Mouse (Mus musculus) forebrain, postnatal 0 days (tissue): ENCODE results near the gene Polr2f. TPM values are rescaled to one million over a fixed set of nuclear protein-coding genes. Genes with fewer than 3 reads are reported as not detected.

Experiments used
- ATAC-seq: fragments of 200-750 bp; cut with Nextera tagmentation; 2 replicates; pipeline ENCODE4 v1.8.0; 2017; ENCODE audit warnings: mild to moderate bottlenecking, moderate library complexity
- DNase-seq: peaks from one replicate; pipeline ENCODE4 v3.0.0-alpha.2; 2015
- H3K27ac ChIP-seq: fragments of 300-500 bp; sonication (generic); 2 replicates; pipeline ENCODE4 v1.5.1; 2014; ENCODE audit warnings: low read depth, mild to moderate bottlenecking, antibody characterized with exemption, low read length, moderate library complexity, mixed read lengths
- H3K27me3 ChIP-seq: fragments of 300-500 bp; sonication (generic); 2 replicates; pipeline ENCODE4 v1.6.1; 2014; ENCODE audit warnings: mild to moderate bottlenecking, low read length, mixed read lengths; ENCODE audit not compliant: insufficient read depth
- H3K36me3 ChIP-seq: fragments of 300-500 bp; sonication (generic); 2 replicates; pipeline ENCODE4 v1.6.1; 2014; ENCODE audit warnings: mild to moderate bottlenecking, moderate library complexity; ENCODE audit not compliant: insufficient read depth
- H3K4me1 ChIP-seq: fragments of 300-500 bp; sonication (generic); 2 replicates; pipeline ENCODE4 v1.6.1; 2014; ENCODE audit warnings: antibody characterized with exemption; ENCODE audit not compliant: insufficient read depth
- H3K4me2 ChIP-seq: fragments of 300-500 bp; sonication (generic); 2 replicates; pipeline ENCODE4 v1.6.1; 2014; ENCODE audit warnings: low read depth, mild to moderate bottlenecking, moderate library complexity
- H3K4me3 ChIP-seq: fragments of 300-500 bp; sonication (generic); 2 replicates; pipeline ENCODE4 v1.5.1; 2014; ENCODE audit warnings: low read depth, low read length, mixed read lengths
- H3K9ac ChIP-seq: fragments of 300-500 bp; sonication (generic); 2 replicates; pipeline ENCODE4 v1.6.1; 2014; ENCODE audit warnings: mild to moderate bottlenecking
- H3K9me3 ChIP-seq: fragments of 300-500 bp; sonication (generic); 2 replicates; pipeline ENCODE4 v1.6.1; 2016; ENCODE audit warnings: low read length
- CTCF ChIP-seq: sonication (generic); IDR thresholded peaks from 2 replicates; pipeline ENCODE4 v1.5.1; 2016; ENCODE audit warnings: antibody characterized with exemption, control low read depth, low read depth
- WGBS: fragments of 180-500 bp; shearing (Covaris S2); extraction: QIAGEN DNeasy Blood & Tissue Kit; methylation state at CpG from one replicate; pipeline ENCODE4 v1.1.7; 2014; 5-methylcytosine and 5-hydroxymethylcytosine counted together
- polyA plus RNA-seq: library from polyadenylated mRNA; unstranded; fragments of >200 nt; fragmentation: Nextera tagmentation; extraction: Ambion mirVana; gene quantifications from 2 replicates; pipeline ENCODE4 v1.2.1, GENCODE M21; 2015
- total RNA-seq: library from RNA; depleted of rRNA; stranded (reverse); fragments of >200 nt; gene quantifications from 2 replicates; pipeline ENCODE4 v1.2.3, GENCODE M21; 2014

The Polr2f gene
- total and polyA plus RNA-seq, 2 experiments from 2014 or later: 48.6 to 362 TPM

DNA sequence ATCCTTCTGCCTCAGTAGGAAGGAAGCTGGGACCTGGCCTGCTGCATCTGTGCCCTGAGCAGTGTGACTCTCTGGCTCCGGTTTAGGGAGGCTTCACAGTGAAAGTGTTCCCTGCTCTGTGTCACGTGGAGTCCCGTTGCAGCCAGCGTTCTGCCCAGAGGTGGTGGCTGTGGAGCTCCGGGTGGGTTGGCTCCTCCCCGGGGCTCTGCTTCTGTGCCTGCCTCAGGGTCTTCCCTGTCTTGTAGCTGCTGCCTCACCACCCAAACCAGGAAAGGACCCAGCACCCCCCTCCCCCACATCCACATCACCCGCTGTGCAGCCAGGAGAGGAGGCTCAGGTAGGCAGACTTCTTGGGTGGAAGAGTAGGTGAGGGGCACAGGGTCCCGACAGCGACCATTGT is 21.3 kb upstream of the Polr2f start:
- Histone ChIP-seq H3K4me3 (no peak overlapping the region), H3K27ac (no peak overlapping the region), H3K9me3 (no peaks in the 10 kb centered on the region), H3K27me3 (no peaks in the 10 kb centered on the region), H3K36me3 (peaks cover 56% of the 10 kb centered on the region), H3K4me2 (no peak overlapping the region), H3K4me1 (no peaks in the 10 kb centered on the region), H3K9ac (no peak overlapping the region)
- no peak for TF ChIP-seq CTCF
- ATAC-seq (no peak), DNase-seq (no peak)
- 84% methylated on average over 9 of the region's 9 CpGs for WGBS

GRCm38 (mm10) chr15:79122119-79122518 is 18.7 kb upstream of the Polr2f start:
- no peaks in the 10 kb centered on the region for H3K4me1 ChIP-seq
- peaks cover 59% of the 10 kb centered on the region for H3K36me3 ChIP-seq
- no peak overlapping the region for H3K27ac ChIP-seq
- H3K27me3 ChIP-seq: no peaks in the 10 kb centered on the region
- no peaks in the 10 kb centered on the region for H3K9me3 ChIP-seq
- no peak for DNase-seq
- no peak for ATAC-seq
- H3K4me3 ChIP-seq: no peak overlapping the region
- H3K4me2 ChIP-seq: no peak overlapping the region
- no peak for TF ChIP-seq CTCF
- no peak overlapping the region for H3K9ac ChIP-seq
- 87% methylated on average over 4 of the region's 4 CpGs for WGBS

DNA sequence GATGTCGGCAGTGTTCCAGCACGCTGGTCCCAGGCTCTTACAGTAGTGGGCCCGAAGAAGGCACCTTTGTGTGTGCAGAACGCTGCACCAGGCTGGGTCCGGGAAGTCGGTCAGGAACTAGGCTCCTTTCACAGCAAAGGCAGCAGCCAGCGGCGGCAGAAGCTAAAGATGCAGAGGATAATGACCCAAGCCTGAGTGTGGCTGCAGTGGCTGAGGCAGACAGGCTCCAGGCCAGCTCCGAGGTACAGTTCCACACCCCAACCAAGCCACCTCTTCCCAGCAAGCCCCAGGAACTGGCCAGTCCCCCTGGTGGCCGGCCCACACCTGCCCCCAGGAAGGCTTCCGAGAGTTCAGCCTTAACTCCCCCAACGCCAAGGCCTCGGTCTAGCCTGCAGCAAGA is 18.3 kb upstream of the Polr2f start:
- DNase-seq (no peak), ATAC-seq (no peak)
- H3K4me2 ChIP-seq: no peak overlapping the region
- WGBS: 85% methylated on average over 13 of the region's 13 CpGs
- peaks cover 59% of the 10 kb centered on the region for H3K36me3 ChIP-seq
- H3K27ac ChIP-seq: no peak overlapping the region
- no peak overlapping the region for H3K9ac ChIP-seq
- H3K4me3 ChIP-seq: no peak overlapping the region
- peak; percentile 15; the same call in 1 of the 2 replicates for TF ChIP-seq CTCF
- no peaks in the 10 kb centered on the region for H3K9me3 ChIP-seq
- H3K27me3 ChIP-seq: no peaks in the 10 kb centered on the region
- H3K4me1 ChIP-seq: no peaks in the 10 kb centered on the region

GRCm38 (mm10) chr15:79123751-79124150 is 17.1 kb upstream of the Polr2f start:
- TF ChIP-seq CTCF: no peak
- ATAC-seq (no peak), DNase-seq (no peak)
- Histone ChIP-seq H3K4me2 (no peak overlapping the region), H3K27me3 (no peaks in the 10 kb centered on the region), H3K9ac (no peak overlapping the region), H3K27ac (no peak overlapping the region), H3K4me3 (no peak overlapping the region), H3K4me1 (no peaks in the 10 kb centered on the region), H3K9me3 (no peaks in the 10 kb centered on the region), H3K36me3 (peaks cover 68% of the 10 kb centered on the region)
- WGBS: 89% methylated on average over 6 of the region's 6 CpGs

GRCm38 (mm10) chr15:79124331-79124875 is 16.4 kb upstream of the Polr2f start:
- 83% methylated on average over 10 of the region's 10 CpGs for WGBS

DNA sequence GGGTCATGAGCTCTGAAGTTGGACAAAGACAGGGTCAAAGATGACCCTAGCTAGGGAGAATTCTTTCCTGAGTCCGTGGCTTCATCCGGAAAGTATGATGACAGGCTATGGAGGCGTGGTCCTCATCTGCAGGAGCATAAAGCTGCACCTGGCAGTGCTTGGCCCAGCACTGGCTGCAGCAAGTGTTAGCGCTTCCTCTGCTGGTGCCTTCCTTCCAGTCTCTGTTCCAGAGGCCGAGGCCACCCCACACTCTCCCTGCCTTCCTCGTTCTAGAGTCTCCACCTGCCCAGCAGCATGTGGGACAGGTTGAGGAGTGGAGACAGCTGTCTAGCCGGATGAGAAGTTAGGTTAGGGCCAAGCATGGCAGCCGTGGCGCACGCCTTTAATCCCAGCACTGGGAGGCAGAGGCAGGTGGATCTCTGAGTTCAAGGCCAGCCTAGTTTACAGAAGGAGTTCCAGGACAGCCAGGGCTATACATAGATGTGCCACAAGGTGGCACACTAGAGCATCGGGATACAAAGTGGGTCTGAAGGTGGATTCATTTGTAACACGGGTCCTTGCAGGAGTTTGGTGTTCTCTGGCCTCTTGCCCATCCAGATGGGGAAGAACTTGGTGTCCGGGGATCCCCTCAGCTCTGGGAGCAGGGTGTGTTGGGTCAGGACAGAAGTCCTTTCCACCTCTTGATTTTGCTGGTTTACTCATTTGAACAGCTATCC is 14.4 kb upstream of the Polr2f start:
- no peaks in the 10 kb centered on the region for H3K4me1 ChIP-seq
- H3K4me2 ChIP-seq: no peak overlapping the region
- H3K36me3 ChIP-seq: peaks cover 73% of the 10 kb centered on the region
- no peaks in the 10 kb centered on the region for H3K27me3 ChIP-seq
- 80% methylated on average over 13 of the region's 13 CpGs for WGBS
- DNase-seq (peak; percentile 38), ATAC-seq (no peak)
- no peak overlapping the region for H3K4me3 ChIP-seq
- no peak overlapping the region for H3K27ac ChIP-seq
- H3K9ac ChIP-seq: no peak overlapping the region
- no peaks in the 10 kb centered on the region for H3K9me3 ChIP-seq
- TF ChIP-seq CTCF: peak; percentile 66

More at GRCm38 (mm10) chr15:79124331-79124875, 16.4 kb upstream of the Polr2f start:
- Histone ChIP-seq H3K27me3 (no peaks in the 10 kb centered on the region), H3K9me3 (no peaks in the 10 kb centered on the region), H3K4me3 (no peak overlapping the region), H3K27ac (no peak overlapping the region), H3K9ac (no peak overlapping the region), H3K4me2 (no peak overlapping the region), H3K36me3 (peaks cover 67% of the 10 kb centered on the region), H3K4me1 (no peaks in the 10 kb centered on the region)
- no peak for ATAC-seq
- no peak for DNase-seq
- TF ChIP-seq CTCF: no peak

GRCm38 (mm10) chr15:79127101-79127500 is 13.7 kb upstream of the Polr2f start:
- H3K36me3 ChIP-seq: peaks cover 80% of the 10 kb centered on the region
- H3K4me2 ChIP-seq: no peak overlapping the region
- no peak for DNase-seq
- no peak overlapping the region for H3K27ac ChIP-seq
- no peaks in the 10 kb centered on the region for H3K27me3 ChIP-seq
- no peaks in the 10 kb centered on the region for H3K4me1 ChIP-seq
- H3K9me3 ChIP-seq: no peaks in the 10 kb centered on the region
- ATAC-seq: no peak
- WGBS: 95% methylated on average over 12 of the region's 12 CpGs
- TF ChIP-seq CTCF: no peak
- no peak overlapping the region for H3K4me3 ChIP-seq
- no peak overlapping the region for H3K9ac ChIP-seq
